Mouse (Mus musculus) limb, embryonic 12.5 days (tissue): ENCODE data around the gene Slc25a44. TPM values are rescaled to one million over a fixed set of nuclear protein-coding genes. Genes with fewer than 3 reads are reported as not detected.

Source experiments
- ATAC-seq: fragments of 200-750 bp; cut with Nextera tagmentation; 2 replicates; pipeline ENCODE4 v1.8.0; 2017; ENCODE audit warnings: low read depth, moderate TSS enrichment; ENCODE audit not compliant: insufficient number of reproducible peaks, insufficient read depth, low FRiP score, low TSS enrichment
- H3K27ac ChIP-seq: fragments of 300-500 bp; sonication (generic); 2 replicates; pipeline ENCODE4 v1.5.1; 2016; ENCODE audit warnings: mild to moderate bottlenecking, moderate library complexity
- H3K27me3 ChIP-seq: fragments of 300-500 bp; sonication (generic); 2 replicates; pipeline ENCODE4 v1.6.1; 2016; ENCODE audit warnings: mild to moderate bottlenecking, moderate library complexity
- H3K36me3 ChIP-seq: fragments of 300-500 bp; sonication (generic); 2 replicates; pipeline ENCODE4 v1.6.1; 2016; ENCODE audit warnings: mild to moderate bottlenecking, moderate library complexity
- H3K4me1 ChIP-seq: fragments of 300-500 bp; sonication (generic); replicated peaks from 2 replicates; pipeline ENCODE4 v1.6.1; 2016
- H3K4me2 ChIP-seq: fragments of 300-500 bp; sonication (generic); 2 replicates; pipeline ENCODE4 v1.6.1; 2016; ENCODE audit warnings: mild to moderate bottlenecking, moderate library complexity
- H3K4me3 ChIP-seq: fragments of 300-500 bp; sonication (generic); replicated peaks from 2 replicates; pipeline ENCODE4 v1.5.1; 2016; ENCODE audit warnings: mild to moderate bottlenecking
- H3K9ac ChIP-seq: fragments of 300-500 bp; sonication (generic); replicated peaks from 2 replicates; pipeline ENCODE4 v1.6.1; 2016; ENCODE audit warnings: mild to moderate bottlenecking, moderate library complexity
- H3K9me3 ChIP-seq: fragments of 300-500 bp; sonication (generic); 2 replicates; pipeline ENCODE4 v1.6.1; 2016; ENCODE audit warnings: mild to moderate bottlenecking, moderate library complexity
- WGBS: fragments of 180-500 bp; shearing (Covaris S2); methylation state at CpG from one replicate; pipeline ENCODE4 v1.1.7; 2016; 5-methylcytosine and 5-hydroxymethylcytosine counted together
- polyA plus RNA-seq: library from polyadenylated mRNA; unstranded; fragments of >200 nt; fragmentation: Nextera tagmentation; extraction: Ambion mirVana; gene quantifications from 2 replicates; pipeline ENCODE4 v1.2.1, GENCODE M21; 2016

The Slc25a44 gene
- polyA plus RNA-seq, 1 experiment from 2014 or later, result 13.7 TPM

DNA sequence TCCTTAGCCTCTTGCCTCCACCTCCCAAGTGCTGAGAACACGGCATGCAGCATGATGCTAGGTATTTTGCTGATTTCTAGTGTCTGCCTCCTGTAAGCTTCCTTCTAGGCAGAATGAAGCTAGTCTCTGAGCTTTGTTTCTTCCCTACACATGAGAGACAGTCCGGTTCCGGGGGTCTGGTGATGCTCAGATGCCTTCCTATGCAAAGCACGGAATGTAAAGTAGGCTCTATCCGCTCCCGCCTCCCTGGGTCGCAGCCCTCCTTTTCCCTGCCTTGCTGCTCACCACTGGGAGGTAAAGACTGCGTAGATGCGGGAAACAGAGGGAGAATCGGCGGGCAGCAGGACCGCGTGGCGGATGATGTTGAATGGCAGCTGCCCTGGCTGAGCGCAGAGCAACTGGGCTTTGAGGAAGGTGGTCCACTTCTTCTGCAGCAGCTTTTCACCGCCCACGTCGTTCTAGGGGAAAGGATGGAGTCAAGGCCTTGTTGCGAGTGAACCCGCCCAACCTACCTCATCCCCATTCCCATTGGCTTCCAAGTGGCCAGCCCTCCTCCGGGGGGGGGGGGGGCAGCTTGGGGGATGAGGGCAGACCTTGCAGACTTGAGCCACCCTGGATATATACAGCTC, 24.6 kb upstream of the Slc25a44 start:
- Histone ChIP-seq H3K9ac (peak overlapping the region; percentile 56), H3K27me3 (peaks cover 7% of the 10 kb centered on the region; the same call in 1 of the 2 replicates), H3K27ac (peak overlapping the region; percentile 66), H3K4me2 (peak overlapping the region; percentile 59), H3K4me1 (peaks cover 10% of the 10 kb centered on the region; the same call in 1 of the 2 replicates), H3K9me3 (no peaks in the 10 kb centered on the region), H3K36me3 (no peaks in the 10 kb centered on the region), H3K4me3 (peak overlapping the region; percentile 36)
- WGBS, result 6% methylated on average over 21 of the region's 21 CpGs
- peak; percentile 82 for ATAC-seq

GRCm38 (mm10) chr3:88448443-88448842, 23.5 kb upstream of the Slc25a44 start:
- no peaks in the 10 kb centered on the region for H3K9me3 ChIP-seq
- H3K27me3 ChIP-seq, result peaks cover 6% of the 10 kb centered on the region; the same call in 1 of the 2 replicates
- H3K9ac ChIP-seq, result no peak overlapping the region
- no peak for ATAC-seq
- peaks cover 10% of the 10 kb centered on the region; the same call in 1 of the 2 replicates for H3K4me1 ChIP-seq
- H3K4me3 ChIP-seq, result no peak overlapping the region
- no peaks in the 10 kb centered on the region for H3K36me3 ChIP-seq
- WGBS, result 90% methylated on average over 8 of the region's 8 CpGs
- no peak overlapping the region for H3K27ac ChIP-seq
- no peak overlapping the region for H3K4me2 ChIP-seq

DNA sequence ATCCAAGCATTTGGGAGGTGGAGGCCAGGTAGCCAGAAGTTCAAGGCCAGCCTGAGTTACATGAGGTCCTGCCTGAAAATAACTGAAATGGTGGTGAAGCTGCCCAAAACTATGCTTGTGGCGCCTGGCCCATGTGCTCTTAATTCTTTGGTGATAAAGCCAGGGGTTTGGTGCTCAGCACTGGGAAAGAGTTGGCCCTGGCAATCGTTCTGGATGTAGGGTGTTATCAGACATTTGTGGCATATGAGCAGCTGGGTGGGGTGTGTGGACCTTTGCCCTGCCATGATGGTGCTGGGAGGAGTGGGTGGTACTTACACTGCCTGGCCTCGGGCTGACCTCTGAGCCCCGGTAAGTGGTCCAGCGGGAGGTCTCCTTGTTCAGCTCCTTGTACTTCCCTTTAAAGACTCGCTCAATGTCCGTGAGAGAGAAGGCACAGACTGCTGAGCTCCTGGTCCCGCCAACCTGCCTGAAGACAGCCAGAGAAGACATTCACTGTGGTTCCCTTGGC, 22.8 kb upstream of the Slc25a44 start:
- peaks cover 2% of the 10 kb centered on the region; the same call in 1 of the 2 replicates for H3K27me3 ChIP-seq
- H3K36me3 ChIP-seq, result no peaks in the 10 kb centered on the region
- H3K4me2 ChIP-seq, result no peak overlapping the region
- peaks cover 10% of the 10 kb centered on the region; the same call in 1 of the 2 replicates for H3K4me1 ChIP-seq
- 0 out of 2 replicates have a peak overlapping the region, but pooled peaks have one; percentile 17 for H3K27ac ChIP-seq
- 0 out of 2 replicates have a peak overlapping the region, but pooled peaks have one; percentile 18 for H3K9ac ChIP-seq
- WGBS, result 52% methylated on average over 8 of the region's 8 CpGs
- no peaks in the 10 kb centered on the region for H3K9me3 ChIP-seq
- ATAC-seq, result no peak
- no peak overlapping the region for H3K4me3 ChIP-seq

- no peak for ATAC-seq
- peaks cover 10% of the 10 kb centered on the region; the same call in 1 of the 2 replicates for H3K4me1 ChIP-seq
- no peak overlapping the region for H3K4me3 ChIP-seq
- H3K27ac ChIP-seq, result no peak overlapping the region
- no peak overlapping the region for H3K4me2 ChIP-seq
- H3K9me3 ChIP-seq, result no peaks in the 10 kb centered on the region
- H3K9ac ChIP-seq, result no peak overlapping the region
- no peaks in the 10 kb centered on the region for H3K36me3 ChIP-seq
- WGBS, result 75% methylated on average over 8 of the region's 8 CpGs
- H3K27me3 ChIP-seq, result peaks cover 8% of the 10 kb centered on the region; the same call in 1 of the 2 replicates
Measured at GRCm38 (mm10) chr3:88446471-88447123, 21.7 kb upstream of the Slc25a44 start.

- H3K27me3 ChIP-seq, result peaks cover 9% of the 10 kb centered on the region; the same call in 1 of the 2 replicates
- no peak overlapping the region for H3K9ac ChIP-seq
- 75% methylated on average over 7 of the region's 7 CpGs for WGBS
- H3K27ac ChIP-seq, result no peak overlapping the region
- no peak for ATAC-seq
- no peak overlapping the region for H3K4me2 ChIP-seq
- H3K9me3 ChIP-seq, result no peaks in the 10 kb centered on the region
- H3K36me3 ChIP-seq, result 0 out of 2 replicates have a peak, but pooled peaks cover 5% of the 10 kb centered on the region
- H3K4me1 ChIP-seq, result peaks cover 25% of the 10 kb centered on the region
- no peak overlapping the region for H3K4me3 ChIP-seq
Measured at GRCm38 (mm10) chr3:88442888-88443287, 17.9 kb upstream of the Slc25a44 start.

DNA sequence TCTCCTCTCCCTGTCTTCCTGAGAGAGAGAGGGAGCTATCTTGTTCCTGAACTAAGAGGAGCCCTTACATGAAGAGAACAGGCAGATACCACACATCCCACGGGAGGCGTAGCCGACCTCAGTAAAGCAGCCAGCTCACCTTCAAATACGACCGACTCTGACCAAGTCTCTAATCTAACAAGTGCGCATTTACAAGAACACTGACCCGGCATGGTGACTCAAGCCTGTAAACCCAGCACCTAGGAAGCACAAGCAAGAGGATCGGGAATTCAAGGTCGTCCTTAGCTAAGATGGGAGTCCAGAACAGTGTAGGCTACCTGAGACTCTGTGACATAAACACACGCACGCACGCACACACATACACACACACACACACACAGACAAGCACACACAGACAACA, 17.5 kb upstream of the Slc25a44 start:
- whole genome bisulfite sequencing, result 70% methylated on average over 12 of the region's 12 CpGs
- no peak overlapping the region for H3K4me2 ChIP-seq

DNA sequence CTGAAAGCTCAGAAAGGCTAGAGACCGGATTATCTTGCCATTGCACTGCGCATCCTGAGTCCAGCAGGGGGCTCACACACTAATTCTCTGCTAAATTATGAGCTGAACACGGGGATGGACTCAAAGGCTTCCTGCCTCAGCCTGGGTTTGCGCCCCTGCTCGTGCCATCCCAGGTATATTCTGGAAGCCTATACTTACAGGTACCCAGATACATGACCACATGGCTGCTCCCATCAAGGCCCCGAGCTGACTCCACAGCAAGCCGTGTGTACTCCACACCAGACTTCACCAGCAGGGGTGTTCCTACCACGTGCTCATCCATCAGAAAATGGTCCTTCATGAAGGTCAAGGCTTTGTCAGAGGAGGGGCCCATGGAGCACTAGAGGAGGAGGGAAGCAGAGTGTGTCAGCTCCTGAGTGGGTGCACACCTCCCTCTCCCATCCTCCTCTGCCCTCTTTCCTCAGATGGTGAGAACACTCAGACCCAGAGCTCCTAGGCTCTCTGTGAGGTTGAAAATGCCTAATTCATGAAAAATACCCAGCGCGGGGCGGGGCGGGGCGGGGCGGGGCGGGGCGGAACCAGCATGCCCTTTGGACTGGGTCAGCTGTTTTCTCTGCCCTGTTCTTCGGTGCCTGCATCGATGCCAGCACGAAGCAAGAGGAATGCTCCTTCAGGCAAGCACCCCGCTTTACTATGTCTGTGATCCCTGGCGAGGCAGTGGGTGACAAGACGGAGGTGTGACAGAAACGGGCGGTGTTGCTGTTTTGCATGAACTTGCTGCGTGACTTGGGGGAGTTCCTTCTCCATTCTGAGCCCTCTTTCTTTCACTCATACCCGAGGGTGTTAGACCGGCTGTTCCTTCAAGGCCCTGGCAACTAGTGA, 15.8 kb upstream of the Slc25a44 start:
- Histone ChIP-seq H3K4me1 (peaks cover 42% of the 10 kb centered on the region), H3K9ac (no peak overlapping the region), H3K27me3 (peaks cover 9% of the 10 kb centered on the region; the same call in 1 of the 2 replicates), H3K9me3 (no peaks in the 10 kb centered on the region), H3K36me3 (peaks cover 5% of the 10 kb centered on the region; the same call in 1 of the 2 replicates), H3K4me3 (peak overlapping the region; percentile 21; the same call in 1 of the 2 replicates), H3K27ac (no peak overlapping the region), H3K4me2 (peak overlapping the region; percentile 49)
- whole genome bisulfite sequencing, result 17% methylated on average over 27 of the region's 27 CpGs
- no peak for ATAC-seq

More for the DNA sequence above, 17.5 kb upstream of the Slc25a44 start:
- Histone ChIP-seq H3K27me3 (peaks cover 9% of the 10 kb centered on the region; the same call in 1 of the 2 replicates), H3K4me1 (peaks cover 29% of the 10 kb centered on the region), H3K27ac (no peak overlapping the region), H3K4me3 (no peak overlapping the region), H3K36me3 (0 out of 2 replicates have a peak, but pooled peaks cover 5% of the 10 kb centered on the region), H3K9me3 (no peaks in the 10 kb centered on the region), H3K9ac (no peak overlapping the region)
- ATAC-seq, result no peak

- Histone ChIP-seq H3K4me1 (peaks cover 42% of the 10 kb centered on the region), H3K4me3 (no peak overlapping the region), H3K27me3 (peaks cover 9% of the 10 kb centered on the region; the same call in 1 of the 2 replicates), H3K9me3 (no peaks in the 10 kb centered on the region), H3K36me3 (peaks cover 5% of the 10 kb centered on the region; the same call in 1 of the 2 replicates), H3K27ac (no peak overlapping the region), H3K9ac (no peak overlapping the region; the same call in 1 of the 2 replicates), H3K4me2 (no peak overlapping the region)
- no peak for ATAC-seq
- WGBS, result 71% methylated on average over 4 of the region's 4 CpGs
Measured at GRCm38 (mm10) chr3:88439582-88439981, 14.6 kb upstream of the Slc25a44 start.

GRCm38 (mm10) chr3:88437454-88437853, 12.5 kb upstream of the Slc25a44 start:
- Histone ChIP-seq H3K4me1 (peaks cover 42% of the 10 kb centered on the region), H3K36me3 (peaks cover 5% of the 10 kb centered on the region; the same call in 1 of the 2 replicates), H3K9ac (peak overlapping the region; percentile 31; the same call in 1 of the 2 replicates), H3K4me2 (peak overlapping the region; percentile 60), H3K27ac (0 out of 2 replicates have a peak overlapping the region, but pooled peaks have one; percentile 53), H3K9me3 (no peaks in the 10 kb centered on the region), H3K4me3 (peak overlapping the region; percentile 32; the same call in 1 of the 2 replicates), H3K27me3 (peaks cover 5% of the 10 kb centered on the region; the same call in 1 of the 2 replicates)
- whole genome bisulfite sequencing, result 76% methylated on average over 10 of the region's 10 CpGs
- ATAC-seq, result no peak
